Mouse (Mus musculus) midbrain, embryonic 14.5 days (tissue): ENCODE measurements around the gene Pou3f3. TPM values are rescaled to one million over a fixed set of nuclear protein-coding genes. Genes with fewer than 3 reads are reported as not detected.
A peak's percentile ranks its signal among the peaks of the same experiment; 100 is the strongest.

ENCODE experiments used
- ATAC-seq: fragments of 200-750 bp; cut with Nextera tagmentation; 2 replicates; pipeline ENCODE4 v1.8.0; 2017; ENCODE audit warnings: moderate number of reproducible peaks, moderate library complexity; ENCODE audit not compliant: low FRiP score, low TSS enrichment
- DNase-seq: peaks from one replicate; pipeline ENCODE4 v3.0.0-alpha.2; 2015
- H3K27ac ChIP-seq: fragments of 300-500 bp; sonication (generic); replicated peaks from 2 replicates; pipeline ENCODE4 v1.5.1; 2014; ENCODE audit warnings: mild to moderate bottlenecking, low read depth, low read length, moderate library complexity
- H3K27me3 ChIP-seq: fragments of 300-500 bp; sonication (generic); 2 replicates; pipeline ENCODE4 v1.6.1; 2014; ENCODE audit warnings: low read length, control low read depth, mixed read lengths; ENCODE audit not compliant: control insufficient read depth, insufficient read depth
- H3K36me3 ChIP-seq: fragments of 300-500 bp; sonication (generic); 2 replicates; pipeline ENCODE4 v1.6.1; 2014; ENCODE audit warnings: low read length, control low read depth; ENCODE audit not compliant: control insufficient read depth, insufficient read depth
- H3K4me1 ChIP-seq: fragments of 300-500 bp; sonication (generic); 2 replicates; pipeline ENCODE4 v1.6.1; 2014; ENCODE audit warnings: mild to moderate bottlenecking, antibody characterized with exemption, low read length, control low read depth; ENCODE audit not compliant: control insufficient read depth, insufficient read depth
- H3K4me2 ChIP-seq: fragments of 300-500 bp; sonication (generic); 2 replicates; pipeline ENCODE4 v1.6.1; 2014; ENCODE audit warnings: mild to moderate bottlenecking, low read length, moderate library complexity
- H3K4me3 ChIP-seq: fragments of 300-500 bp; sonication (generic); replicated peaks from 2 replicates; pipeline ENCODE4 v1.5.1; 2014; ENCODE audit warnings: low read depth, low read length
- H3K9ac ChIP-seq: fragments of 300-500 bp; sonication (generic); replicated peaks from 2 replicates; pipeline ENCODE4 v1.6.1; 2014; ENCODE audit warnings: mild to moderate bottlenecking, low read length, moderate library complexity
- H3K9me3 ChIP-seq: fragments of 300-500 bp; sonication (generic); 2 replicates; pipeline ENCODE4 v1.6.1; 2016; ENCODE audit warnings: low read length, control low read depth, mixed read lengths; ENCODE audit not compliant: control insufficient read depth
- WGBS: fragments of 180-500 bp; shearing (Covaris S2); extraction: QIAGEN DNeasy Blood & Tissue Kit; methylation state at CpG from one replicate; pipeline ENCODE4 v1.1.7; 2014; 5-methylcytosine and 5-hydroxymethylcytosine counted together
- polyA plus RNA-seq: library from polyadenylated mRNA; unstranded; fragments of >200 nt; fragmentation: Nextera tagmentation; extraction: Ambion mirVana; gene quantifications from 2 replicates; pipeline ENCODE4 v1.2.1, GENCODE M21; 2014

The Pou3f3 gene
- polyA plus RNA-seq, 1 experiment from 2014 or later, result 24.5 TPM

GRCm38 (mm10) chr1:42704981-42705810, 9.6 kb downstream of the Pou3f3 start:
- Histone ChIP-seq H3K27ac (peak overlapping the region; percentile 75), H3K4me2 (peak overlapping the region; percentile 72), H3K27me3 (no peaks in the 10 kb centered on the region), H3K4me1 (peaks cover 65% of the 10 kb centered on the region), H3K9ac (peak overlapping the region; percentile 43), H3K4me3 (peak overlapping the region; percentile 34), H3K9me3 (no peaks in the 10 kb centered on the region), H3K36me3 (peaks cover 4% of the 10 kb centered on the region)
- DNase-seq, result peak; percentile 57
- WGBS, result 4% methylated on average over 17 of the region's 17 CpGs
- ATAC-seq, result peak; percentile 14; the same call in 1 of the 2 replicates

- peak overlapping the region; percentile 75 for H3K27ac ChIP-seq
- ATAC-seq, result no peak
Measured at GRCm38 (mm10) chr1:42705811-42706160, 10.2 kb downstream of the Pou3f3 start.

GRCm38 (mm10) chr1:42707196-42707595, 11.6 kb downstream of the Pou3f3 start:
- H3K4me1 ChIP-seq, result peaks cover 76% of the 10 kb centered on the region
- peak overlapping the region; percentile 18 for H3K4me3 ChIP-seq
- DNase-seq (peak; percentile 52), ATAC-seq (no peak)
- no peaks in the 10 kb centered on the region for H3K9me3 ChIP-seq
- H3K9ac ChIP-seq, result no peak overlapping the region; the same call in 1 of the 2 replicates
- no peaks in the 10 kb centered on the region for H3K36me3 ChIP-seq
- peak overlapping the region; percentile 66 for H3K27ac ChIP-seq
- no peaks in the 10 kb centered on the region for H3K27me3 ChIP-seq
- 7% methylated on average over 5 of the region's 5 CpGs for WGBS
- peak overlapping the region; percentile 72 for H3K4me2 ChIP-seq

More at GRCm38 (mm10) chr1:42705811-42706160, 10.2 kb downstream of the Pou3f3 start:
- Histone ChIP-seq H3K9ac (peak overlapping the region; percentile 43), H3K27me3 (no peaks in the 10 kb centered on the region), H3K4me3 (peak overlapping the region; percentile 34; the same call in 1 of the 2 replicates), H3K36me3 (peaks cover 1% of the 10 kb centered on the region; the same call in 1 of the 2 replicates), H3K9me3 (no peaks in the 10 kb centered on the region), H3K4me1 (peaks cover 67% of the 10 kb centered on the region), H3K4me2 (peak overlapping the region; percentile 72)
- peak; percentile 57 for DNase-seq
- 6% methylated on average over 8 of the region's 8 CpGs for WGBS

- peaks cover 76% of the 10 kb centered on the region for H3K4me1 ChIP-seq
- peak overlapping the region; percentile 66 for H3K27ac ChIP-seq
- ATAC-seq (no peak), DNase-seq (peak; percentile 35)
- H3K4me2 ChIP-seq, result peak overlapping the region; percentile 72
- H3K9me3 ChIP-seq, result no peaks in the 10 kb centered on the region
- 9% methylated on average over 4 of the region's 4 CpGs for WGBS
- 0 out of 2 replicates have a peak overlapping the region, but pooled peaks have one; percentile 7 for H3K4me3 ChIP-seq
- no peaks in the 10 kb centered on the region for H3K27me3 ChIP-seq
- H3K9ac ChIP-seq, result peak overlapping the region; percentile 39; the same call in 1 of the 2 replicates
- H3K36me3 ChIP-seq, result no peaks in the 10 kb centered on the region
Measured at GRCm38 (mm10) chr1:42707611-42708130, 12.1 kb downstream of the Pou3f3 start.

- H3K4me2 ChIP-seq, result peak overlapping the region; percentile 72
- H3K4me3 ChIP-seq, result no peak overlapping the region
- no peaks in the 10 kb centered on the region for H3K36me3 ChIP-seq
- H3K27ac ChIP-seq, result peak overlapping the region; percentile 66
- ATAC-seq (no peak), DNase-seq (peak; percentile 30)
- H3K9me3 ChIP-seq, result no peaks in the 10 kb centered on the region
- H3K27me3 ChIP-seq, result no peaks in the 10 kb centered on the region
- peak overlapping the region; percentile 6; the same call in 1 of the 2 replicates for H3K9ac ChIP-seq
- 8% methylated on average over 1 of the region's 1 CpGs for WGBS
- H3K4me1 ChIP-seq, result peaks cover 65% of the 10 kb centered on the region
Measured at GRCm38 (mm10) chr1:42709024-42709423, 13.5 kb downstream of the Pou3f3 start.

- H3K4me3 ChIP-seq, result peak overlapping the region; percentile 59; the same call in 1 of the 2 replicates
- peak; percentile 19 for DNase-seq
Measured at GRCm38 (mm10) chr1:42709431-42710160, 14.0 kb downstream of the Pou3f3 start.

GRCm38 (mm10) chr1:42710234-42710633, 14.7 kb downstream of the Pou3f3 start:
- 18% methylated on average over 4 of the region's 4 CpGs for WGBS
- H3K36me3 ChIP-seq, result no peaks in the 10 kb centered on the region
- H3K27ac ChIP-seq, result peak overlapping the region; percentile 66; the same call in 1 of the 2 replicates
- ATAC-seq (no peak), DNase-seq (peak; percentile 24)
- peak overlapping the region; percentile 71; the same call in 1 of the 2 replicates for H3K9ac ChIP-seq
- H3K27me3 ChIP-seq, result no peaks in the 10 kb centered on the region
- H3K4me2 ChIP-seq, result peak overlapping the region; percentile 72
- H3K4me3 ChIP-seq, result peak overlapping the region; percentile 59
- H3K9me3 ChIP-seq, result no peaks in the 10 kb centered on the region
- H3K4me1 ChIP-seq, result peaks cover 56% of the 10 kb centered on the region

More at GRCm38 (mm10) chr1:42709431-42710160, 14.0 kb downstream of the Pou3f3 start:
- no peaks in the 10 kb centered on the region for H3K9me3 ChIP-seq
- H3K27me3 ChIP-seq, result no peaks in the 10 kb centered on the region
- WGBS, result 12% methylated on average over 7 of the region's 7 CpGs
- peak overlapping the region; percentile 72 for H3K4me2 ChIP-seq
- no peak for ATAC-seq
- no peaks in the 10 kb centered on the region for H3K36me3 ChIP-seq
- peak overlapping the region; percentile 66 for H3K27ac ChIP-seq
- peaks cover 63% of the 10 kb centered on the region for H3K4me1 ChIP-seq
- peak overlapping the region; percentile 6; the same call in 1 of the 2 replicates for H3K9ac ChIP-seq

GRCm38 (mm10) chr1:42710995-42711394, 15.4 kb downstream of the Pou3f3 start:
- H3K9ac ChIP-seq, result peak overlapping the region; percentile 71
- H3K9me3 ChIP-seq, result no peaks in the 10 kb centered on the region
- peaks cover 49% of the 10 kb centered on the region for H3K4me1 ChIP-seq
- H3K27me3 ChIP-seq, result peaks cover 3% of the 10 kb centered on the region; the same call in 1 of the 2 replicates
- ATAC-seq, result no peak
- 3% methylated on average over 2 of the region's 2 CpGs for WGBS
- peak overlapping the region; percentile 59 for H3K4me3 ChIP-seq
- H3K4me2 ChIP-seq, result peak overlapping the region; percentile 72
- H3K36me3 ChIP-seq, result no peaks in the 10 kb centered on the region
- DNase-seq, result peak; percentile 58
- H3K27ac ChIP-seq, result 0 out of 2 replicates have a peak overlapping the region, but pooled peaks have one; percentile 32
